Mouse (Mus musculus) kidney, postnatal 10 days (tissue): Measurements from ENCODE around the gene Cenpa.
"Not testable (repeated sequence)": the region's sequence is repeated elsewhere in the genome, so short reads cannot be mapped to it uniquely, and the experiment has no call there.

Experiments
- DNase-seq: peaks from one replicate; pipeline ENCODE4 v3.0.0; 2021; ENCODE audit warnings: mixed read lengths

Cenpa gene

DNA sequence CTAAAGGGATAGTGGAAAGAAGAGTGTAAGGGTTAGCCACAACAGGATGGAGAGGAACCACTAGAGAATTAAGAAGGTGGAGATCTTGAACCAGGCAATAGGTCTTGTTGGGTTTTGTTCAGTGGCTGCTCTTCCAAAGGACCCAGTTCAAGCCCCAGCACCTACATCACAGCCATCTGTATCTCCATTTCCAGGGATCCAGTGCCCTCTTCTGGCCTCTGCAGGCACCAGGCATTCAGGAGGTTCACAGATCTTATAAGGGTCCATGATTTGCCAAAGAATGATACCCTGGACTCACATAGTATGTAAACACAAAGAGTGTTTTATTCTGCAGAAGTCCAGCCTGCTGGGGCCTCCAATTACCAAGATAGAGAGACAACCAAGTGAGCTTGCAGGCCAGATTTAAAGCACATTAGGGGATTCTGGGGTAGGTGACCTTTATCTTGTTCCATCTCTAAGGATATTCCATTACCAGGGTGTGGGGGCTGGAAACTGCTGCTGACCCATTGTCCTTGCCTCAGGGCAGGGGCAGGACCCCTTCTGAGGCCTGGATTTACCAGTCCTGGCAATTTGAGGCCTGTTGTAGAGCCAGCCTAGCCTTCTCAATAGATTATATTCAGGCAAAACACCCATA is 16.5 kb downstream of the Cenpa start:
- DNase-seq = peak; percentile 19

DNA sequence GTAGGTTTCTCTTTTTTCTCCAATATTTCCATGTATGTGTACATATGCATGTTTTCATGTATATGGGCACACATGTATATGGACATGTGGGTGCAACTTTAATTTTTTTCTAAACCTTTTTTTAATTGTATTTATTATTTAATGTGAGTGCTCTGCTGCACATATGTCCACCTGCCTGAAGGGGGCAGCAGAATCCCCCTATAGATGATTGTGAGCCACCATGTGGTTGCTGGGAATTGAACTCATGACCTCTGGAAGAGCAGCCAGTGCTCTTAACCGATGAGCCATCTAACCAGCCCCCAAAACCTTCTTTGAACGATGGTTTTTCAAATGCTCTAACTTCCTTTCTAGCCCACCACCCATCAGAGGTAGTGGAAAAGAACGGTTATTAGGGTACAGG is 17.4 kb downstream of the Cenpa start:
- no peak for DNase-seq

DNA sequence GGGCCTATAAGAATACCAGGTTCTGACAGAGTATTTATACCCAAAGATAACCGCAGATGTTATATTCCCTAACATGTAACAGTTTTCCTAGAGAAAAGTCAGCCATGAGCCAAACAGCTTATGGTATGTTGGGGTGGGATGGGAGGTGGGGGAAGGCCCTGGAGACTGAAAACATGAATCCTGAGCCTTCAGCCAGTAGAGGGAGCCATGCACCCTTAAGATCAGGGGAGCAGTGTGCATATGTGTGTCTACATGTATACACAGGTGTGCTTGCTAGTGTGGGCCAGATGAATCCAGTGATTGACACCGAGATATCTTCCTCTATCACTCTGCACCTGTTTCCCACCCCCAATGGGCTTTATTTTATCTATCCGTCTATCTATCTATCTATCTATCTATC is 20.2 kb downstream of the Cenpa start:
- peak; percentile 38 for DNase-seq

DNA sequence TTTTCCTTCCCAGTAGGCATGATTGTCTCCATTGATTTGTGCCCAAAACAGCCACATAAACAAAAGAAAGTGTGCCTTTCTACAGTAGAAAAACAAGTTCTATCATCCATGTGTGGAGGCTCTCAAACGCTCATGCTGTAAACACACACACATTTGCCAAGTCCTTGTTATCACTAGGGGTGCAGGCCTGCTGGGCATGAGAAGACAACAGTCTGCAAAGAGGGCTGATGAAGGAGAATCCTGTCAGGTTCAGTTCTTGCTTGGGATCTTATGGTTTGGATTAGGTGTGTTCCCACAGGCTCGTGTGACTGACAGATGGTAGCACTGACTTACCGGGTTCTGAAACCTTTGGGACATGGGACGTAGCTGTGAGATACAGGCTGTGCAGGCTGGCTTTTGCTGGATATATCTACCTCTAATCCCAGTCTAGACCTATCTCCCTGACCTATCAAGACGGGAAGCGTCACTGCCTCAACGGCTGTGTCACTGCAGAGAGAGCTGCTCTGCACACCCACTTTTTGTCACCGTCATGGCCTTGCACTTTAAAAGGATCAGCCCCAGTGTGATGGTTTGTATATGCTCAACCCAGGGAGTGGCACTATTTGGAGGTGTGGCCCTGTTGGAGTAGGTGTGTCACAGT is 33.9 kb downstream of the Cenpa start:
- no peak for DNase-seq

DNA sequence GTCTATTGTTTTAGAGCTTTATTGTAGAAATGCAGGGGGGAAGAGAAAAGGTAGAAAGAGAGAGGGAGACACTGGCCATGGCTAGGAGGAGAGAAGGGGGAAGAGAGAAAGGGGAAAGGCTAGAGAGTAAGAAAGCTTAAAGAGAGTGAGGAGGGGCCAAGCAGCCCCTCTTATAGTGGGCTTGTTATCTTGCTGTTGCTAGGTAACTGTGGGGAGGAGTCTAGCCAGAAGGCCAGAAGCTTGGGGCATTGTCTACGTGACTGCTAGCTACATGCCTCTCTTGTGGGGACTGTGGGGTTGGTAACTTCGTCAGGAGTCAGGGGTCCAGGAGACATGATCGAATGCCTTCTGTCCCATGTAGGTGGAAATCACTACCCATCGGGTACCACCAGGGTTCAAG is 34.8 kb downstream of the Cenpa start:
- not testable (repeated sequence) for DNase-seq

DNA sequence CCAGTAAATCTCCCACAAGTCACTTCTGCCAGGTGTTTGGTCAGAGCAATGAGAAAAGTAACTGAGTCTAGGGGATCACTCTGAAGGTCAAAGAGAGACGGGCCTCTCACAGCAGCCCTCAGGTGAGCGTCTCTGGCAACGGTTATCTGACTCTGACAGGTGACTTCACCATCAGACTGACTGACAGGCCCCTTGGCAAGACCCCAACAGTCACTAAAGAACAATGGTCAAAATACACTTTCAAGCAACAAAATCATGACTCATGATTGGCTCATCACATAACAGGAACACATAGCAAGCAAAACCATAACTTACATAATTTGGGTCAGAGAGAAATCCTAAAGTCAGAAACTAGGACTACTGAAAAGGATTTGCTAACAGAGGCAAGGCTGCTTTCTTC is 35.3 kb downstream of the Cenpa start:
- DNase-seq = no peak

DNA sequence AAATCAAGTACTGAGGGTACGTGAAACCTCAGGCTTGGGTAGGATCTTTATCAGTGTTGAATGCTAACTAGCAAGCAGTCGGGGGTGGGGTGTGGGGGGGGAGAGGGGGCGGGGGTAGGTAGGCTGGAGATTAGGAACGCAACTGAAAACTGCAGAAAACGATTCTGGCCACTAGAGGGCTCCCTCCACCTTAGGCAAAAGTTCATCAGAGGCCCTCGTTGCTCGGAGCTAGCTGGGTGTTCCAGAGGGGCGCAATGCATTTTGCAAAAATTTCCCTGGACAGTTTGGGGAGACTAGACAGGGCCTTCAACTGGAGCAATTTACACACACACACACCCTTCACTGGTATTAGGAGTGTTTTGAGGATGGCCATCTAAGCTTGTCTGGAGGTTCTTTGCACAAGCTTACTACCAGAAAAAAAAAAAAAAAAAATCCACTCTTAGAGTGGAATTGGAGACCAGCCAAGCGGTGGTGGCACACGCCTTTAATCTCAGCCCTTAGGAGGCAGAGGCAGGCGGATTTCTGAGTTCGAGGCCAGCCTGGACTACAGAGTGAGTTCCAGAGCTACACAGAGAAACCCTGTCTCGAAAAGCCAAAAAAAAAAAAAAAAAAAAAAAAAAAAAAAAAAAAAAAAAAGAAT is 43.3 kb downstream of the Cenpa start:
- peak; percentile 87 for DNase-seq

DNA sequence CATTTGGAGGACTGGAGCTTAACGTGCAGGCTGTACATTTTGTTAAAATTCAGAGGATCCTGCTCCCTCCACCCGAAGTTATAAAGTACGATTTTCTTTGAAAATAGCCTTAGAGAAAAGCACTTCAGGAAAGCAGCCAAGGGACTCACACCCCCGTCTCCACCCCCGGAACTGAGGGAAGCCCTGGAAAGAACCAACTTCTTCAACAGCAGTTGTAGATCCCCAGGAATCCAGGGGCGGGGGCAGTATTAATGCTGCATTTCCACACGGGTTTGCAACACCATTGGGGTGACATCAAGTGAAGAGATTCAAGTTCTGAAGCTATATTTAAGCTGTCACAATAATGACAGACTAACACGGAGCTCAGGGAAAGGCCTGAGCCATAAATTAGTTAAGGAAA is 43.9 kb downstream of the Cenpa start:
- DNase-seq = peak; percentile 21

DNA sequence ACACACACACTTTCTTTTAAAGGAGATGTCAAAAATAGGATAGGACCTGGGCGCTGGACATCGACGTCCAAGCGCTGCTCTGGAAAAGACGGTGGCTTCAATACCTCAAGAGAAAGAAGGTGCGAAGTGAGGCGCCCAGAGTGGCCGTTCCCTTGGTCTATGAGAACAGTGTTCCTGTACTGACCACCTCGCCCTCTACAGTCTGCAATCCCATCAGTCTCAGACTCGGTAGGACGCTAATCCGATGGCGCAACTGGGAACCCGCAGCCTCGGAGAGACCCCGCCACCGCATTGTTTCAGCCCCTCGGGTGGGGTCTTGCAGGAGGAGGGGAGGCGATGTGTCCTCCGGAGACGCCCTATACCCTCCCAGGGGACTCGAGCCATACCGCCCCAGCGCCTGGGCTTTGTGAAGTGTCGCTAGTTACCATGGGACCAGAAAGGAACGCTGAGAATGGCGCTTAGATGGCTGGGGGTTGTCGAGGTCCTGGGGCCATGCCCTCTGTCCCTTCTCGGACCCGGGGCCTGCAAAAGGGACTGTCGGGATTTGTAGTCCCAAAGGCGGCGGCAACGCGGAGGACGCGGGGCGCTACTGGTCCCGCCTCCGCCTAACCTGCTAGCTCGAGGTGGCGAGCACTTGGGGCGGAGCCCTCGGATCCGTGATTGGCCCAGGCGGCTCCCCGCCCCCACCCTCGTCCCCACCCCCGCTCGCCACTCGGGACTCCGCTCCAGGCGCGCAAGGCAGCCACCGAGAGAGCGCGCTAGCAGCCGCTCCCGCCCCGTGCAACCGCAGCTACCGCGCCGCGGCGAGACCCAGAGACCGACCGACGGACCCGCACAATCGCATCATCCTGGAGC is 44.8 kb downstream of the Cenpa start, which contains the start of gene Dpysl5:
Gene Dpysl5, plus strand, starts transcription at position 418 of the 855 bp plus-strand sequence.
- peak; percentile 87 for DNase-seq

DNA sequence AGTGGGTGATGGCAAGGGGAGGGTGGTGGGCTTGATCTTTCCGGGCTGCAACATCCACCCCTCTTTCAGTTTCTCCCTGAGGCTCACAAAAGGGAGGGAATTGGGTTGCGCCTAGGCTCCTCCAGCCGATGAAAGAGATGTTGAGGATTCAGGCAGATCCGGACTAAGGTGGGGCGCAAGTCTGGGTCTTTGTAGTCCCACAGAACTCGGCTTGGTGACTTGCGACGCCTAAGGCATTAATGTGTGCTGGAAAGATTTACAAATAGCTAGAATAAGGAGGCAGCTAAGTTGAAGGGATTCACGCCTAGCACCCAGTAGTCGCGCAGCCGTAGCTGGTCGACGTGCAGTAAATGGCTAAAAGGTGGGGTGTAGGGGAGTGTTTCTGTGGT is 45.4 kb downstream of the Cenpa start:
- no peak for DNase-seq

DNA sequence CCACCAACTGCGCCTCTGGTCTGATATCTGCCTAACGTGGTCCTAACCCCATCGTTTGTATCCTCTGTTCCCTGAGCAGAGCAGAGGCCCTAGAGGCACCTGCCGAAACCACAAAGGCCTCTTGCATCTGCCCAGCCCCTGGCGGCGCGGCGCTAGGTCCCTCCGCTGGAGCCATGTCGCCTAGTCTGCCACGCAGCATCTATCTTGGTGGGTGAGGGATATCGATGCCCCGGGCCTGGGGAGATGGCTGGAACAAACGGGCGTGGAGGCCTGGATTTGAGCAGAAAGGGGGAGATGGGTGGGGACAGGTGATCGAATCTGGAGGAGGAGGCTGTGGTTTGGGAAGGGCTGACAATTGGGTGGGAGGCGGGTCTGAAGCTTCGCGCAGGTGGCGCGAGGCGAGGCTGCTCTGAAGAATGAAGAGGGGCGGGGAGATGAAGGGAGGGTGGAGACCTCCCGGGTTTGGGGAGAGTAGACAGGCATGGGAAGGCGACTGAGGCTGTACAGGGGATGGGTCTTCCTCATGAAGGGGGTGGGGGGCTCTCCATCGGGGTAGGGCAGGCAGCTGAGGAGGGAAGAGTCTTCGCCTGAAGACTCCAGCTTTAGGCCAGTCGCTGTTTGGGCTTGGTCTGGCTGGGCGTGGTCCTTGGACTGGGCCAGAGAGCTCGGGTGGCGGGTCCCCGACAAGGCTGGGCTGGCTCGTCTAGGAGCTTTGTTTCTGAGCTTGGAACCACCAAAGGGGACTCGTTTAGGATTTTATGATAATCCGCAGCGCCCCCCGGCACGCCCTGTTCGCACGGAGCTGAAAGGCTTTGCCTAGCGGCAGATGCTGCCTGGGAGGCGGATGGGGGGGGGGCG is 46.1 kb downstream of the Cenpa start:
- peak; percentile 33 for DNase-seq

DNA sequence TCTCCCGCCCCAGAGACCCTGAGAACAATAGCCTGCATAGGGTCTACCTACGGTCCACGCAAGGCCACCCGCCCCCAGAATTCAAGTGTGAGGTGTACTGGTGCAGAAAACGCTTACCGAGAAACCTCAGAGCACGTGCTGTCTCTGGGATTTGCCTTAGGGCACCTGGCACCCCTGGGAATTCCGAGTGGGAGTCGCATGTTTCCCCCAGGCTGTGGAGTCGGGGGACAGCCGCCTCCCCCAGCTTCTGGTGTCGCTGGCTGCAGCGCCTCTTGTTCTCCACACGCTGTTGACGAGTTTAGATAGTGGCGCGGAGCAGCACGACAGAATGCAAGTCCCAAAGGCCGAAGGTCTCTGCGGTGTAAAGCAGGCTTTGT is 46.7 kb downstream of the Cenpa start:
- peak; percentile 21 for DNase-seq

DNA sequence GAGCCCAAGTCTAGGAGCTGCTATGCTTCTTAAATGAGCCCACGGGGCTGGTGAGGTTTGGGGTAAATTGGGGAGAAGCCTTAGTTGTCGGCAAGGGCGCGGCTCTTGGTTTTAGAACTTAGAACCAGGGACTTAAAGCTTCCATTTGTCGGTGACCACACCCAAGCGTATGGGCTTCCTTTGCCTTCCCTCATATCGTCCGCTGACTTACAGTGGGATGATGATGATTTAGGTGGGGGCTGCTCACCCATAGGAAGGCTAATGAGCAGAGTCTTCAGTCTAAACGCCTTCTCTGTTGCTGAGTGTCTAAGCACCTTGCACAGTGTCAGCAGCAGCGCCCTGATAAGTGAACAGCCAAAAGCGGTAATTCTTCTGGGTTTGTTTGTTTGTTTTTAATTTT is 47.1 kb downstream of the Cenpa start:
- DNase-seq = no peak

DNA sequence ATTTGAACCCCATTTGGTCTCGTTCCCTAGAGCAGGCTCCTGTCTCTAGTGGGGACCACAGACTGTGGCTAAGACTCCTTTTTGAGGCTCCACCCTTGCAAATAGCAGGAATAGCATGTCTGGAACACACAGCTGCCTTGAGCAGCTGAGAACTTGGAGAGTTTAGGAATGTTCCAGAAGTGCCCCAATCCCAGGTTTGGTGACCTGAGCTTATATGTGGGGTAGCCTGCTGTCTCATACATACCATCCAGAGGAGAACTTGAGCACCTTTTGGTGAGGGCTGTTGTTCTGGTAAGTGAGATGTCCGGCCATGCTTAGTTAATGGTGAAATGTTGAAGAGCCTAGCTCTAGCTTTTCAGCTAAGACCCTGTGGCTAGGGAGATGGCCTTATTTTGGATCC is 49.7 kb downstream of the Cenpa start:
- DNase-seq = no peak

DNA sequence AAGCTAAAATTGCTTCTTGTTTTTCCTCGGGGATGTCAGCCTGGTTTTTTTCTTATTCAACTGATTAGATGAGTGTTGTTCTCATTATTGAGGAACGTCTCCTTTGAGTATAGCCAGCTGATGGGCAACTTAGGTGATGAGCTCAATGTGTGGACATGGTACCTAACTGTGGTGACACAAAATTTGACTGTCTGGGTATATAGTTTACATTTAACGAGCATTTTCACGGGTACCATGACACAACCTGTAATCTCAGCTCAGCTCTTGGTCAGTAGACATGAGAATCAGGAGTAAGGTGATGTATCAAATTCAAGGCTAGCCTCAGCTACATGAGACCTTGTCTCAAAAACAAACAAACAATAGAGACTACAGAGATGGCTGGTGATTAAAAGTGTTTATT is 50.9 kb downstream of the Cenpa start:
- no peak for DNase-seq

DNA sequence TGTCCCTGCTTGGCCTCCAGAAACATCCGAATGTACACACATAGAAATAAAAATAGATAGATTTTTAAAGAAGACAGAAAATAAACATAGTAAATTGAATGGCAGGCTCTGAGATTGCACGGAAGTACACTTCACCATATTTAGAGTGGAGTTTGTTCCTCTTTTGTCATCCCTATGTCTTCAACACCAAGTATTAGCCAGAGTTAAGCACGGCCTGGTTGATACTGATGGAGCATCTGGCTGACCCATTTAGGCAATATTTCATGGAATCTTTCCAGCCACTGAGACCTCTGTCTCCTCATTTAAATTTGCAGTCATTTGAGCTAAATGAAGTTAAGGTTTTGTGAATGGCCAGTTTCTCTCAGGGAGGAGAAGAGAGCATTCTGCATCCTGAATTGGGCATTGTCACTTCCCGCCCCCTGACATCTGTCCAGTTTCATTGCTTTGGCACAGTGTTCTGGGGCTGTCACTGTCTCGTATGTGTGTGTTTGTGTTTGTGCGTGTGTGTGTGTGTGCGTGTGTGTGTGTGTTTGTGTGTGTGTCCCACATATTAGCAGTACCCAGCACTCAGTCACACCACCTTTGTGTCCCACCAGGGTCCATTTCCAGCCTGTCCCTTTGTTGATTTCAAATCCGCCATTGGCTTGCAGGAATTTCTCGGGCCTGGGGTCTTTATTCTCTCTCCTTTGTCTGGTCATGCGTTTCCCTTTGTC is 51.6 kb downstream of the Cenpa start:
- DNase-seq = no peak

DNA sequence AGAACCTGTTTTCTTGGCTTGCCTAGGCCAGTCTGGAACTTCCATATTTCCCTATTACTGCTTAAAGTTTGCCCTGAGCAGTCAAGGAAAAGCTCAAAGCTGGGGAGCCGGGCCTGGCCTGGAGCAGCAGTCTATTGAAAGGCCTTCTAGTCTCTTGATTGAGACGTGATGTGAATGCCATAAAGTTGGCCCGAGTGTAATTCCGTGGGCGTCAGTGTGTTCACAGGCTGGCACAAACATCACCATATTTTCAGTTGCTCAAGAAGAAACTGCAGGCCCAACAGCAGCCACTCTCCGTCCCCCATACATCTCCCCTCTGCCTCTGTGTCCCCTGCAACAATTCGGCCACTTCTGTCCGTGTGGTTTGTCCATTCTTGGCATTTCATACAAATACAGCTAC is 55.4 kb downstream of the Cenpa start:
- DNase-seq = no peak
